Mouse (Mus musculus) gastrocnemius, postnatal 4 days (tissue): ENCODE results near the gene Slc28a2. TPM values are rescaled to one million over a fixed set of nuclear protein-coding genes. Genes with fewer than 3 reads are reported as not detected.
"Not testable (repeated sequence)": the region's sequence is repeated elsewhere in the genome, so short reads cannot be mapped to it uniquely, and the experiment has no call there.

Experiments
- DNase-seq, 2 experiments: peaks; one replicate each; pipeline ENCODE4 v3.0.0; 2021 to 2022; ENCODE audit warnings: low spot score in 2 of 2, mixed read lengths in 2 of 2
- long read RNA-seq, 2 experiments: library from polyadenylated mRNA; stranded (forward); transcript quantifications; one replicate each; pipeline ENCODE4 v2.0.0; 2021
- total RNA-seq, 2 experiments: library from RNA; stranded (reverse); gene quantifications; 2 replicates each; pipeline ENCODE4 v1.2.3; 2021

The Slc28a2 gene
- 1 to 10 TPM; 6.7 to 8.3 TPM for total RNA-seq
- long read RNA-seq, experiment 1, partial matches to known transcripts, result 2 of 7 reads
- long read RNA-seq, experiment 1, other reads (novel, unspliced or antisense), result 2 of 7 reads
- long read RNA-seq, experiment 2, partial matches to known transcripts, result 1 of 10 reads
- long read RNA-seq, experiment 2, other reads (novel, unspliced or antisense), result 4 of 10 reads

- DNase-seq, result not testable (repeated sequence)
These were observed at the start of gene Slc28a2 for GRCm38 (mm10) chr2:122426200-122426599. Gene Slc28a2, plus strand, starts transcription at chr2:122426477.

- peak; percentile 91 to 96 for DNase-seq
These were observed 49.0 kb upstream of the Slc28a2 start for GRCm38 (mm10) chr2:122377215-122377674.

GRCm38 (mm10) chr2:122377751-122378246 lies 48.5 kb upstream of the Slc28a2 start:
- DNase-seq, result peak in 1 of 2 experiments; percentile 54

- DNase-seq, result no peak
These were observed 47.6 kb upstream of the Slc28a2 start for GRCm38 (mm10) chr2:122378421-122379291.

- no peak for DNase-seq
These were observed 47.0 kb upstream of the Slc28a2 start for GRCm38 (mm10) chr2:122379292-122379650.

DNA sequence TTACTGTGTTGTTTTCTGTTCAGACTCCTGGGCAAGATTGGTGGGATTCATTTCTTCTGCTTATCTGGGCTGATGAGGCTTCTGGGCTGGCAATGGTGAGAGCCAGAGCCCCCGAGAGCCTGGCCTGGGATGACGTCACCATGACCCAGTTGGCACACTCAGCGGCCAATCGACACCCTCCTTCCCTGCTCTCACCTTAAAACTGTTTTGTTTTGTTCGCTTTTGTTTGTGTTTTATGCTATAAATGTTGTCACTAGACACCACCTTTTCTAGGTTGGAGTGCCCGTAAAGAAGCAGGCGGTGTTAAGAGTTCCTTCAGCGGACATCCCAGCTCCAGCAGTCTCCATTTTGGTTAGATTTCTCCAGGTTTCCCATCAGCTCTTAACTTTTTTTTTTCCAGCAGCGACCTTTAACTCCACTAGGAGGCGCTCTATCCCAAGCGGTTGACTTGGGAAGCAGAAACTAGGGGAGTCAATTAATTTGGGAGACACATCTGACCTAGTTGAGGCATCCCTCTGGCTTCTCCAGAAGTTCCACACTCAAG lies 45.4 kb upstream of the Slc28a2 start:
- peak in 1 of 2 experiments; percentile 53 for DNase-seq

- no peak for DNase-seq
These were observed 44.8 kb upstream of the Slc28a2 start for GRCm38 (mm10) chr2:122381329-122382103.

DNA sequence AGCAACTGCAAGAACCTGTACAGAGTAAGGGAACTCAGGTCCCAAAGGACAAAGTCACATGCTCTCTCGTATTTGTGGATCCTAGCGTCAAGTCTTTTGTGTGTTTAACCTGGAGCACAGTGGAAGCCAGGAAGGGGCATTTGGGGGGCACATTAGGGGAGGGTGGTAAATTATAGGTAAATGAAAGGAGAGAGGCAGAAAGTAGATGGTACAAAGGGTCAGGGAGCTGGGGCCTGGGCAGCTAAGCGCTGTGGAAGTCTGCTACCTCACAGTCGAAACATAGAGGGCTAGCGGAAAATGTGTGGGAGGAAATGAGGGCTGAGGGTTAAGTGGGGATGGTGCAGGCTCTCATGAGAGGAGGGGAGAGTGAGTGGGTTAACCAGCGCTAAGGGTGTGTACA lies 44.2 kb upstream of the Slc28a2 start:
- DNase-seq, result no peak

- DNase-seq, result no peak
These were observed 41.2 kb upstream of the Slc28a2 start for GRCm38 (mm10) chr2:122385095-122385494.

GRCm38 (mm10) chr2:122387135-122387534 lies 39.1 kb upstream of the Slc28a2 start:
- not testable (repeated sequence) for DNase-seq

- no peak for DNase-seq
These were observed 30.1 kb upstream of the Slc28a2 start for GRCm38 (mm10) chr2:122396150-122396549.

- DNase-seq, result no peak
These were observed 18.7 kb upstream of the Slc28a2 start for GRCm38 (mm10) chr2:122407607-122408006.

- DNase-seq, result no peak
These were observed 17.3 kb upstream of the Slc28a2 start for GRCm38 (mm10) chr2:122408928-122409327.

DNA sequence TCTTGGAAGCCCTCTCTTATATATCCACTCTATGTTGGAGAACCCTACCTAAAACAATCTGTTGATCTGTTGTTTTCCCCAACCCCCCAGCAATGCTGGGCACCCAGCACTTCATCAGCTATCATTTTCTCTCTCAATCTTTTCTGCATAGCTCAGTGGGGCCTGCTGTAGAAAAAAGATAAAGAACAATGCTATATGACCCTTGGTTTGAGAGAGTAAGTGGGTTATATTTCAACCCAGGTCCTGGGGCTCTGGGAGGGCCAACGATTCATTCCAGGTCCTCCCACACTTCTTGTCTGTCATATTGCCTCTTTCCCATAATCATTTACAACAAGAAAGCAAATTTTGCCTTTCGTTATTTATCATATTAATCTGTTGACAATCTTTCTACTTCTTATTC lies 368 bp downstream of the Slc28a2 start:
- DNase-seq, result not testable (repeated sequence)

GRCm38 (mm10) chr2:122438706-122439482 lies 12.6 kb downstream of the Slc28a2 start:
- not testable (repeated sequence) for DNase-seq

- DNase-seq, result not testable (repeated sequence)
These were observed 14.2 kb downstream of the Slc28a2 start for GRCm38 (mm10) chr2:122440521-122440920.

GRCm38 (mm10) chr2:122441000-122441933 lies 15.0 kb downstream of the Slc28a2 start:
- no peak for DNase-seq

- no peak for DNase-seq
These were observed 24.1 kb downstream of the Slc28a2 start for GRCm38 (mm10) chr2:122450351-122450750.

GRCm38 (mm10) chr2:122452426-122452825 lies 26.1 kb downstream of the Slc28a2 start:
- DNase-seq, result no peak
